ENCODE assay signal across 27 mouse cellular contexts in genomic region chr4:58280121-58280520, GRCm38 (mm10). TPM values are rescaled to one million over a fixed set of nuclear protein-coding genes. Genes with fewer than 3 reads are reported as not detected.
A peak's percentile ranks its signal among the peaks of the same experiment; 100 is the strongest.
DNase-seq lines count a peak whose midpoint lies in the region; ATAC-seq and TF ChIP-seq lines count a peak whose summit lies in the region.
"Had no signal": no experiment of that assay in that cellular context is flagged by ENCODE, and none has a peak within 500 bp of the region (broad histone marks: within the 10 kb centered on the region; RNA-seq: fewer than 3 reads in every experiment).

No protein-coding gene starts in this region.

- intact Hi-C loops in gastrocnemius, adult 2 months (cut with DNase I), result loop anchor here (10.0 kb wide), 1 partner anchor 115 kb away; no protein-coding TSS in a partner anchor
- intact Hi-C loops in heart, adult 2 months (cut with DNase I), result no loop called here

- TF ChIP-seq EP300 in heart, adult 2 months (IDR thresholded peaks at IDR 0.05; ENCODE audit: insufficient read depth, low read depth, low read length), result no peak

- H3K9ac ChIP-seq in heart, adult 2 months (ENCODE audit: low read depth, low read length), result no peak overlapping the region
- no peak overlapping the region for H3K9ac ChIP-seq in intestine, embryonic 14.5 days (ENCODE audit: low read length)
- no peak overlapping the region for H3K9ac ChIP-seq in intestine, embryonic 15.5 days
- H3K9ac ChIP-seq: forebrain, embryonic 13.5 days; heart, embryonic 13.5 days; hindbrain, embryonic 13.5 days had no signal

- H3K27me3 ChIP-seq in heart, adult 2 months (ENCODE audit: control insufficient read depth, insufficient read depth, low read length), result no peaks in the 10 kb centered on the region
- H3K27me3 ChIP-seq in intestine, embryonic 14.5 days (replicated peaks; ENCODE audit: control insufficient read depth, insufficient read depth, low read length), result no peaks in the 10 kb centered on the region
- H3K27me3 ChIP-seq in intestine, embryonic 15.5 days (replicated peaks), result no peaks in the 10 kb centered on the region
- H3K27me3 ChIP-seq: CH12.LX; forebrain, embryonic 13.5 days; heart, embryonic 13.5 days; hindbrain, embryonic 13.5 days; Patski had no signal

- TF ChIP-seq CTCF in gastrocnemius, adult 2 months (IDR thresholded peaks at IDR 0.05), result no peak
- TF ChIP-seq CTCF in heart, adult 2 months (IDR thresholded peaks at IDR 0.05), result no peak

- WGBS in heart, adult 2 months, result 74% methylated on average over 2 of the region's 2 CpGs
- 93% methylated on average over 2 of the region's 2 CpGs for WGBS in intestine, embryonic 14.5 days
- WGBS in intestine, embryonic 15.5 days, result 90% methylated on average over 2 of the region's 2 CpGs

- no peak overlapping the region for H3K4me2 ChIP-seq in intestine, embryonic 14.5 days (ENCODE audit: low read length)
- no peak overlapping the region for H3K4me2 ChIP-seq in intestine, embryonic 15.5 days (replicated peaks)
- H3K4me2 ChIP-seq: forebrain, embryonic 13.5 days; heart, embryonic 13.5 days; hindbrain, embryonic 13.5 days had no signal

- no peak for ATAC-seq in intestine, embryonic 14.5 days (replicated peaks; ENCODE audit: low FRiP score, low TSS enrichment, low read depth)
- ATAC-seq in intestine, embryonic 15.5 days, result no peak
- ATAC-seq: forebrain, embryonic 13.5 days; forebrain, embryonic 16.5 days; hindbrain, embryonic 16.5 days; intestine, postnatal 0 days; Patski had no signal

- H3K9me3 ChIP-seq in intestine, embryonic 14.5 days (ENCODE audit: control insufficient read depth, low read length), result no peaks in the 10 kb centered on the region
- H3K9me3 ChIP-seq in intestine, embryonic 15.5 days, result no peaks in the 10 kb centered on the region
- H3K9me3 ChIP-seq: forebrain, embryonic 10.5 days; forebrain, embryonic 13.5 days; heart, embryonic 13.5 days; hindbrain, embryonic 10.5 days; hindbrain, embryonic 13.5 days had no signal

- H3K4me1 ChIP-seq in heart, adult 2 months (ENCODE audit: control insufficient read depth, insufficient read depth, low read length), result no peaks in the 10 kb centered on the region
- H3K4me1 ChIP-seq in intestine, embryonic 14.5 days (replicated peaks; ENCODE audit: control insufficient read depth, insufficient read depth, low read length), result no peaks in the 10 kb centered on the region
- no peaks in the 10 kb centered on the region for H3K4me1 ChIP-seq in intestine, embryonic 15.5 days (replicated peaks)
- H3K4me1 ChIP-seq: forebrain, embryonic 10.5 days; forebrain, embryonic 13.5 days; heart, embryonic 13.5 days; hindbrain, embryonic 10.5 days; hindbrain, embryonic 13.5 days had no signal

- H3K27ac ChIP-seq in gastrocnemius, adult 2 months, result no peak overlapping the region; the same call in 1 of the 2 replicates
- H3K27ac ChIP-seq in heart, adult 2 months, result no peak overlapping the region
- no peak overlapping the region for H3K27ac ChIP-seq in intestine, embryonic 14.5 days (ENCODE audit: low read depth)
- H3K27ac ChIP-seq in intestine, embryonic 15.5 days, result no peak overlapping the region
- H3K27ac ChIP-seq: forebrain, embryonic 10.5 days; forebrain, embryonic 13.5 days; heart, embryonic 13.5 days; hindbrain, embryonic 10.5 days; hindbrain, embryonic 13.5 days had no signal

- no peak overlapping the region for H3K4me3 ChIP-seq in gastrocnemius, adult 2 months
- no peak overlapping the region for H3K4me3 ChIP-seq in heart, adult 2 months
- H3K4me3 ChIP-seq in intestine, embryonic 14.5 days (ENCODE audit: low read depth, low read length), result no peak overlapping the region
- no peak overlapping the region for H3K4me3 ChIP-seq in intestine, embryonic 15.5 days (replicated peaks)
- H3K4me3 ChIP-seq: forebrain, embryonic 10.5 days; forebrain, embryonic 13.5 days; heart, embryonic 13.5 days; hindbrain, embryonic 10.5 days; hindbrain, embryonic 13.5 days had no signal

- H3K79me2 ChIP-seq in heart, adult 2 months (replicated peaks; ENCODE audit: control insufficient read depth, insufficient read depth, low read length), result no peaks in the 10 kb centered on the region

- no peaks in the 10 kb centered on the region for H3K36me3 ChIP-seq in heart, adult 2 months (ENCODE audit: control insufficient read depth, insufficient read depth, low read length)
- no peaks in the 10 kb centered on the region for H3K36me3 ChIP-seq in intestine, embryonic 14.5 days (ENCODE audit: control insufficient read depth, insufficient read depth, low read length)
- no peaks in the 10 kb centered on the region for H3K36me3 ChIP-seq in intestine, embryonic 15.5 days
- H3K36me3 ChIP-seq: forebrain, embryonic 10.5 days; G1E; heart, embryonic 13.5 days; hindbrain, embryonic 10.5 days; hindbrain, embryonic 13.5 days had no signal

- no peak for TF ChIP-seq POLR2A in heart, adult 2 months (IDR thresholded peaks at IDR 0.05; ENCODE audit: insufficient read depth, low read depth, low read length)

- DNase-seq in gastrocnemius, adult 2 months, result peak; percentile 33
- DNase-seq in gastrocnemius, adult 8-10 months (ENCODE audit: low spot score in 2 of 2), result no peak
- peak; percentile 25 to 32 for DNase-seq in heart, adult 18-20 months
- DNase-seq in heart, adult 2 months, result no peak
- DNase-seq in intestine, embryonic 14.5 days (ENCODE audit: low spot score), result peak; percentile 15
- no peak for DNase-seq in left cerebral cortex, adult 18-20 months (ENCODE audit: low spot score in 2 of 2)
- DNase-seq: adrenal gland, postnatal 10 days; adrenal gland, postnatal 36 days; B cell, adult 2 months; cerebellum, adult 18-20 months; cerebellum, adult 9-10 months; cerebellum, postnatal 14 days; gastrocnemius, postnatal 10 days; kidney, adult 2 months had no signal

RNA-seq across cellular contexts. Expression of gene Musk, which starts 5.6 kb away (rescaled TPM):
- total RNA-seq in gastrocnemius, adult 2 months (2021), result 10 to 100 TPM; 20.4 to 66.6 TPM
- total RNA-seq in gastrocnemius, adult 8-10 months (2022), result 10 to 100 TPM; 26.9 to 58.0 (median 40.6) TPM
- under 1 TPM; 0.44 to 0.65 TPM for total RNA-seq in heart, adult 18-20 months (2021)
- total RNA-seq in heart, adult 2 months (2021), result under 1 TPM; 0.59 to 0.81 TPM
- 0.14 and 0.20 TPM in 2 replicates for polyA plus RNA-seq in heart, adult 2 months (2012; rRNA removed)
- polyA plus RNA-seq in intestine, embryonic 14.5 days (2014; fragmentation: Nextera tagmentation; extraction: Ambion mirVana), result 0.09 and 0.20 TPM in 2 replicates
- 0.20 and 0.31 TPM in 2 replicates for polyA plus RNA-seq in intestine, embryonic 15.5 days (2015; fragmentation: Nextera tagmentation; extraction: Ambion mirVana)
- total RNA-seq in left cerebral cortex, adult 18-20 months (2021), result 1 to 10 TPM; 2.0 to 2.4 TPM
- total RNA-seq: CH12.LX; G1E; granulocyte monocyte progenitor cell, adult 5-6 weeks had no signal
- polyA plus RNA-seq: forebrain, embryonic 13.5 days; forebrain, embryonic 16.5 days; G1E; Patski had no signal

Comparison
In these comparisons a context has a peak if more than half of its experiments do, and no peak if none do; other contexts are left out.
1. DNase-seq: peak in gastrocnemius, adult 2 months (single experiment), heart, adult 18-20 months (2 of 2) and intestine, embryonic 14.5 days (single experiment); none in gastrocnemius, adult 8-10 months (0 of 2), heart, adult 2 months (0 of 2) and left cerebral cortex, adult 18-20 months (0 of 2).
2. RNA of gene Musk, which starts 5.6 kb away (total RNA-seq): 20.4 to 66.6 TPM in gastrocnemius, adult 2 months and 26.9 to 58.0 TPM in gastrocnemius, adult 8-10 months; 2.0 to 2.4 TPM in left cerebral cortex, adult 18-20 months, 0.59 to 0.81 TPM in heart, adult 2 months and 0.44 to 0.65 TPM in heart, adult 18-20 months; every median in the first group is over 4 times any median in the second.